ENCODE assay signal across 10 mouse cellular contexts in the genomic region with DNA sequence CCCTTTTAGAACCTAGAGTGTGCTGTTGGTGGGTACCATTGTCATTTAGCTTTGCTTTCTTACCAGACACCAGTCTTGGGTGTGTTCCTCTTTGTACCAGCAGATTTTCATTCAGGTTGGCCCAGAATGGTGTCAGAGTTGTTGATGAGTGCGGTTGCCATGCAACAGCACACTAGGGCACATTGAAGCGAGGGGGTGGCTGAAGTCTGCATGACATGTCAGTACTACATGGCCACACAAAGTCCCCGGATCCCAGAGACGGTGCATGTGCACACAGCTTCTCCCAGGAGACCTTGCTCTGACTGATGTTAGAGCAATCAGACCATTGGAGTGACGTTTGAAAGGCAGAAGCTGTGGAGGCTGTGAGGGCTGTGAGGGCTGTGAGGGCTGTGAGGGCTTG.
A peak's percentile ranks its signal among the peaks of the same experiment; 100 is the strongest.
DNase-seq lines count a peak whose midpoint lies in the region; ATAC-seq and TF ChIP-seq lines count a peak whose summit lies in the region.
"Had no signal": no experiment of that assay in that cellular context is flagged by ENCODE, and none has a peak within 500 bp of the region (broad histone marks: within the 10 kb centered on the region; RNA-seq: fewer than 3 reads in every experiment).

No protein-coding gene starts in this region.

- H3K27me3 ChIP-seq in lung, embryonic 14.5 days (ENCODE audit: insufficient read depth, low read length) = no peaks in the 10 kb centered on the region
- H3K27me3 ChIP-seq in hindbrain, embryonic 16.5 days (replicated peaks; ENCODE audit: control insufficient read depth, insufficient read depth, low read length) = no peaks in the 10 kb centered on the region
- H3K27me3 ChIP-seq: embryonic facial prominence, embryonic 15.5 days had no signal

- no peak overlapping the region for H3K27ac ChIP-seq in lung, embryonic 14.5 days (ENCODE audit: low read depth)
- 0 out of 2 replicates have a peak overlapping the region, but pooled peaks have one; percentile 9 for H3K27ac ChIP-seq in brown adipose tissue, adult 24 weeks (replicated peaks; ENCODE audit: low read depth, low read length)
- no peak overlapping the region for H3K27ac ChIP-seq in hindbrain, embryonic 16.5 days (ENCODE audit: low read depth, low read length)
- H3K27ac ChIP-seq: embryonic facial prominence, embryonic 15.5 days had no signal

- 59% methylated on average over 5 of the region's 5 CpGs for WGBS in lung, embryonic 14.5 days
- 40% methylated on average over 5 of the region's 5 CpGs for WGBS in hindbrain, embryonic 16.5 days

- H3K36me3 ChIP-seq in lung, embryonic 14.5 days (ENCODE audit: insufficient read depth) = no peaks in the 10 kb centered on the region
- no peaks in the 10 kb centered on the region for H3K36me3 ChIP-seq in hindbrain, embryonic 16.5 days (ENCODE audit: control insufficient read depth, insufficient read depth, low read length)
- H3K36me3 ChIP-seq: embryonic facial prominence, embryonic 15.5 days had no signal

- no peaks in the 10 kb centered on the region for H3K9me3 ChIP-seq in lung, embryonic 14.5 days (ENCODE audit: low read depth, low read length)
- no peaks in the 10 kb centered on the region for H3K9me3 ChIP-seq in hindbrain, embryonic 16.5 days (ENCODE audit: control insufficient read depth, low read length)
- H3K9me3 ChIP-seq: embryonic facial prominence, embryonic 15.5 days had no signal

- DNase-seq in lung, embryonic 14.5 days = no peak
- DNase-seq in lung, postnatal 36 days = no peak
- peak; percentile 22 for DNase-seq in naive thymus-derived CD4-positive, alpha-beta T cell, adult 2 months (ENCODE audit: low read depth)
- no peak for DNase-seq in embryo, embryonic 11 days
- DNase-seq in kidney, postnatal 36 days = no peak
- DNase-seq: cerebellum, adult 9-11 months; lung, adult 18-20 months had no signal

- no peak for TF ChIP-seq CTCF in lung, embryonic 14.5 days (IDR thresholded peaks at IDR 0.05; ENCODE audit: low read depth)

- ATAC-seq in lung, embryonic 14.5 days (ENCODE audit: insufficient read depth) = 0 out of 2 replicates have a peak, but pooled peaks have one; percentile 10
- ATAC-seq in hindbrain, embryonic 16.5 days = peak; percentile 73

- no peak overlapping the region for H3K9ac ChIP-seq in lung, embryonic 14.5 days
- H3K9ac ChIP-seq in hindbrain, embryonic 16.5 days (ENCODE audit: low read depth, low read length) = no peak overlapping the region
- H3K9ac ChIP-seq: embryonic facial prominence, embryonic 15.5 days had no signal

- H3K4me3 ChIP-seq in lung, embryonic 14.5 days (ENCODE audit: low read depth, low read length) = no peak overlapping the region
- H3K4me3 ChIP-seq in brown adipose tissue, adult 24 weeks (ENCODE audit: insufficient read depth, low read depth, low read length) = no peak overlapping the region
- no peak overlapping the region for H3K4me3 ChIP-seq in hindbrain, embryonic 16.5 days (ENCODE audit: low read length)
- H3K4me3 ChIP-seq: embryonic facial prominence, embryonic 15.5 days had no signal

- no peak overlapping the region for H3K4me2 ChIP-seq in lung, embryonic 14.5 days
- no peak overlapping the region for H3K4me2 ChIP-seq in hindbrain, embryonic 16.5 days (ENCODE audit: low read length)
- H3K4me2 ChIP-seq: embryonic facial prominence, embryonic 15.5 days had no signal

- H3K4me1 ChIP-seq in lung, embryonic 14.5 days (ENCODE audit: insufficient read depth) = peaks cover under 1% of the 10 kb centered on the region; the same call in 1 of the 2 replicates
- H3K4me1 ChIP-seq in brown adipose tissue, adult 24 weeks (ENCODE audit: control insufficient read depth, insufficient read depth, insufficient read length, low read length) = peaks cover 18% of the 10 kb centered on the region
- peaks cover 13% of the 10 kb centered on the region for H3K4me1 ChIP-seq in hindbrain, embryonic 16.5 days (ENCODE audit: control insufficient read depth, insufficient read depth, low read depth, low read length)
